Mouse (Mus musculus) cerebellum, adult 8-10 months (tissue): Measurements from ENCODE around the gene Rtl1.

ENCODE experiments used
- DNase-seq: peaks from one replicate; pipeline ENCODE4 v3.0.0; 2022

Rtl1 gene

DNA sequence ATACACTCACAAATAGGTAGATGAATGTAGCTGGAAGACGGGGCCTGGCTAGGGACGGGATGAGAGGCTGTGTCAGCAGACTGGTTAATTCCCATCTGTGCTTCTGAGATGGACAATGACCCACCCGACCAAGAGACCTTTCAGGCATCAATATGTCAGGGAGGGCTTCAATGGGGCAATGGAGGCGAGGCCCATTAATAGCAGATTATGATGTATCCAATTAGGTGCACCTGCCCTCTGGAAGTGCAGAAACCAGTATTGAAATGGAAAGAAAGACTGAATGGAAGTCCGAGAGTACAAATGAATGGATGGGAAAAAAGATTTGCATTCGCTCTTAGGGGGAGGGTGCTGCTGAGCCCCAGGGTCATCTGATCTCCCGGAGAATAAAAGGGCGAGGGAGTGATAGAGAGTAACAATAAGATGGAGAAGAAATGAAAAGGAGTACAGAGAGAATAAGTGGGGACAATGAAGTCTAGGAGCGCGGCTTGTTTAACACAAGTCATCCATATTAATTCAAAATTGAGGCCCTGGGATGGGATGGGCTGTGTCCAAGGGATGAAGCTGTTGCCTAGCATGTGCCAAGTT lies 39.9 kb downstream of the Rtl1 start:
- no peak for DNase-seq

DNA sequence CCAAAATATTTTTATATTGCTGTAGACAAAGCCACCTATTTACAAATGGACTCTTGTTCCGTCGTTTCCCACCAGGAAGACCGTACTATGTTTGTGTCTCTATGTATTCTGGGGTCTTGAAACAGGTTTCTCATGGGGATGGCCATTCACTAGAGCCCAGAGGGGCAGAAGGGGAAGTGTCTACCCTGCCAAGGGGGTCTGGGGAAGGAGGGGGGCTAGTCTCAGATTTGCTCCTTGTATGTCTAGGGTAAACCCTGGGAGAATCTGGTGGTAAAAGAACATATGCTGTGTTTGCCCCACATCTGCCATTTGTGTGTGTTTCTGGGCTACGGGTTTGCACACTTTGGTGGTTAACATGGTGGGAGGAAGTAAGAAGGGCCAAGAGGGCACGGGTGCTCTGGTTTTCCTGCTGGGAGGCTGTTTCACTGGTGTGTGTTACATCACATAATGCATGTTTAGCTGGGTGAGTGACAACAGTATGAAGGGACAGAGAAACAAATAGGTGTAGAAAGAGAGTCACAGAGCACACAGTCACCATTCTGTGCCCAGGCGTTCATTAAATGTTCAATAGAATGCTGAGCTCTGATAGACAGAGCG lies 41.1 kb downstream of the Rtl1 start:
- DNase-seq, result no peak

DNA sequence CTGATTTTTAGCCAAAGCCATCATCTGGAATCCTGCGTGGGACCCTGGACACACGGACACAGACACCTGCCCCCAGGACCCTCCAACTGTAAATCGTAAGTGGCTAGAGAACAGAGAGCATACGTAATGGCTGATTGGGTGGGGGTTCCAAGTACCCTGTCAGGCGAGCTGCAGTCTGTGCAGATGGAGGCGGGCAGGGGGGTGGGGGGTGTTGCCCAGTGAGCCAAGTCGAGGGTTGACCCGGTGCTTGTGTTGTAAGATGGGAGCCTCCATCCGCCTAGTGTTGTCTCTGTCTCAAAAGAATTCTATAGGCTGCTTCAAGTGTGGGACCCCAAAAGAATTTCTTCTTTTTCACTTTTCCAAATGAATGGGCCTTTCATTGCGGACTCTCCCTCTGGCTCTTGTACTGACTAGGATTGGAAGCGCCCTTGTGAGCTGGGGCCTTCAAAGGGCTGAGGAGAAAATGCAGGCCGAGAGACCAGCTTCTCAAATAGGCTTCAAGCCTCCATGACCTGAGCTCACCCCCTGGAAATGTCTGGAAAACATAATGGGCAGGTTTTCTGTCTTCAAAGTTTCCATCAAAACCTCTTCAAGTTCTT lies 41.8 kb downstream of the Rtl1 start:
- DNase-seq, result no peak

DNA sequence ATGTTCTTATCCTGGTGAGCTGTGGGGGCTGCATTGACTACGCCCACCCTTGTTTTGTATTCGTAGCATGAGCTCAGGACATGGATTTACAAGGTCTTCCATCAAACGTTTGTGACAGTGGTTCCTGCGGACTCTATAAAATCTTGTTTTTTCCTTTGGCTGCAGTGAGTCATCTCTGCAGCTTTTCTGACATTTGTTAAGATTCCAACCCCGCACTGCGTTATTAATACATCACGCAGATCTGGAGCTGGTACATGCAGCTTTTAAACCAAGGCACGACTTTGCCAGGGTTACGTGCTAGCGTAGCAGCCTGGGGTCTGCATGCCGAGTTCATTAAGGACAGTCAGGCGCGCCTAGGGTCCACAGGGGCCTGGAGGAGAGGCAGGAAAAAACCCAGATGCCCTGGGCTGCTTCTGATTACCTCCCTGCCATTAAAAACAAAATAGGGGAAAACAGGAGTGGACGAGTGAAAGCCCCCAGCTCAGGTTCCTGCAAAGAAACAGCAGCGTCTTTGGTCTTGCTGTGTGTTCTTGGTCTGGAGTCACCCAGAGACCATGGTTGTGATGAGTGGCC lies 44.2 kb downstream of the Rtl1 start:
- DNase-seq, result no peak

DNA sequence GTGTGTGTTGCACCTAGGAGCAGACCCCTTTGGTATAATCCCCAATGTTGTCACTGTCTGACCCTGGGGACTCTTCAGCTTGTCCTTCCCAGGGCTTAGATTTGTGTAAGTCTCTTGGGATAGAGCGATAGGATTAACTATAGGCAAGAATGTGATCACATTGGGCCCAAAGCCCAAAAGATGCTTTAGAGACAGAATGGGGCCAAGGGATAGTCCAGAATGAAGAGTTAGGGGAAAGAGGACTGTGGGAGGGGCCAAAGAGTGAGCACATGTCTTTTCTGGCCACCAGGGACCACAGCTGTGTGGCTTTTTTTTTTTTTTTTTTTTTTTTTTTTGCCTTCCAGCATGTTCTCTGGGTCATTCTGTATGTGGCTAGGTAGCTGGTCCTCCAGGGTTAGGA lies 46.6 kb downstream of the Rtl1 start:
- no peak for DNase-seq

DNA sequence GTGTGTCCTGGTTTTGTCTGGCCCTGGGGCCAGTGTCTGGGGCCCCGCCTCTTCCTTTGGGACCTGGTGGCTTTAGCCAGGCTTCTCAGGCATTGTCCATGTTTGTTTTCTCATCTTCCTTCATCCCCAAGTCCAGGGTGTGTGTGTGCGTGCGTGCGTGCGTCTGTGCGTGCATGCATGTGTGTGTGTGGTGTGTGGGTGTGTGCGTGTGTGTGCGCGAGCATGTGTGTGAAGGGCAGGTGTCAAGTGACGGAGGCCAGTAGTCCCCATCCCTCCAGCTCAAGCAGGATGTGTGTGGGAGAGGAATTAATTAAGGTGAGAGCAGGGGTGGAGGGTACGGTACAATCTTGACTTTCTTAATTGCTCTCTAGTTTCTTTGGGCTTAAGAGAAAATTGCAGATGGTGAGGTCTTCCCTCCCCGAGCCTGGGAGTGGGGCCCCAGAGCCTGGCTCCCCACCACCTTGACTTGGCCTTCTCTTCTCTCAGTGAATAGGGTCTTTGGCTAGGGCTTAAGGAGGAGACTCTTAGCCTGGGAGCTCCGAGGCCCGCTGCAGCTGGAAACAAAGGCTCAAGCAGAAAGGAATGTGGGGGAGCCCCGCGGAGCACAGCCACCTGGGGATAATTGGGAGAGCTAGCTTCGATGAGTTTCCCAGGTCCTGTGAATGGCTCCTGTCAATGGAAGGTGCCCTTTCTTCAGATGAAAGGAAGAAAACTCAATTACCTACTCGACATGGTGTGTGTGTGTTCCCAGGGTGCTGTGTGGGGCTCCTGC lies 47.2 kb downstream of the Rtl1 start:
- no peak for DNase-seq

DNA sequence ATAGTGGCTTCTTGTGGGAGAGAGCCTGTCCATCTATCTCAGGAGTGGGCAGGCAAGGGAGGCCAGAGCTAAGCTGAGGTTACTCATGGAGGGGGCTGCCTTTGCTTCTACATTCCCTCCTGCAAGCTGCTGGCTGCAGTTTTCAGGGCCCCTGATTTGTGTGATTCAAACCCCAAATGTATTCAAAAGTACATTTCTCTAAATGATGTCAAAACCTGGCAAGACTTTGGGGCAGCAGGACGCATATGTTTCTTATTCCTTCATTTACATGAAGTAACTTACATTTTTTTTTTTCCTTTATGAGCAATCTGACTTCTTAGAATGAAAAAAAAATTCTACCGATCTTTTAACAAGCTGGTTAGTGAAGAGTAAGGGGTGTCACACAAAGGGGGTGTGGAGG lies 48.4 kb downstream of the Rtl1 start:
- no peak for DNase-seq

DNA sequence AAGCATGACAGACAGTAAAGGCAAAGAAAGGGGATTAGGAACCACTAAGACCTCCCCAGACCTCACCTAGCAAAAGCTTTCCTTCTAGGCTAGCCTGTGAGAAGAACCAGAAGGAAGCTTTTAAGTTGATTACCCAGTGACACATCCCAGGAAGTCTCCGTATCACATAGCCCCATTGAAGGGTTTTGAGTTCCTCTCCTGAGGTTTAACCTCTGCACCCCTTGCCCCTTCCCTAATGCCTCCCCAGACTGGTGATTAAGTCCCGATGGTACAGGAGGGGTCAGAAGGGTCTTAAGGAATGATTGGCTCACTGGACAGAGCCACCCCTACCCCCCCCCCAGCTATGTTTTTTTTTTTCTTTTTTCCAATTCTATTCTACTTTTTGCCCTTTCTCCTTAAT lies 53.0 kb downstream of the Rtl1 start:
- DNase-seq, result no peak

DNA sequence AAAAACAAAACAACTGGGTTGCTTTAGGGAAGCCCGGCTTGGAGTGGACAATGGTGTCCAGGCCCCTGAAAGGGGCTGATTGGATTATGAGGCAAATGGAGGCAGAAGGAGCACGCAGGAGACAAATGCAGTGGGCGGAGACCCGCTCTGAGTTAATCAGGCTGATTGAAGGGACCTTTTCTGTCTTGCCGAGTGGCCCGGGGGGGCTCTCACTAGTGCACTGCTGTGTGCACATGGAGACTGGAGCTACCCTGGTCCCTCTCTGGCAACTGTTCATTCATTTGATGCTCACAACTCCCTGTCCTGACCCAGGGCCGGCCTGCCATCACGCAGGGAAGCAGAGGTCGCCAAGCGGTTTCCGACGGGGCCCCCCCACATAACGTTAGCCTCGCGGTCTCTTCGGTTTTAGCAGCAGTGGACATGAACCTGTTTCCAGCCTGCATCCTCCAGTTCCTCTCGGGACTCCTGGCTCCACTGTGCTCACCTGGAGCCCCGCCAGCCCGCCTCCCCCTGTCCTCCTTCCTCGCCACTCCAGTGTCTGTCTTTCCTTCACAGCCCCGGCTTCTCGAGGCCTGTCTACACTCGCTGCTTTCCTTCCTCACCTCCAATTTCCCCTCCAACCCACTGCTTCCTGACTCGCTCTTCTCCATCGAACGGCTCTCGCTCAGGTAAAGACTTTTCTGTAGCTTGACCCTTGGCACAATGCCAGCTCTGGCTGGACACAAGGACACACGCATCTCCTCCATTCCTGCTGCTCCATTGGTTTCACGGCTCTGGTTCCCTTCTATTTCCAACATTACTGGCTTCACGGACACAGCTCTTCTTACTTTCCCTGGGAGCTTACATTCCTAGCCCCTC lies 54.0 kb downstream of the Rtl1 start:
- DNase-seq, result peak; percentile 16

DNA sequence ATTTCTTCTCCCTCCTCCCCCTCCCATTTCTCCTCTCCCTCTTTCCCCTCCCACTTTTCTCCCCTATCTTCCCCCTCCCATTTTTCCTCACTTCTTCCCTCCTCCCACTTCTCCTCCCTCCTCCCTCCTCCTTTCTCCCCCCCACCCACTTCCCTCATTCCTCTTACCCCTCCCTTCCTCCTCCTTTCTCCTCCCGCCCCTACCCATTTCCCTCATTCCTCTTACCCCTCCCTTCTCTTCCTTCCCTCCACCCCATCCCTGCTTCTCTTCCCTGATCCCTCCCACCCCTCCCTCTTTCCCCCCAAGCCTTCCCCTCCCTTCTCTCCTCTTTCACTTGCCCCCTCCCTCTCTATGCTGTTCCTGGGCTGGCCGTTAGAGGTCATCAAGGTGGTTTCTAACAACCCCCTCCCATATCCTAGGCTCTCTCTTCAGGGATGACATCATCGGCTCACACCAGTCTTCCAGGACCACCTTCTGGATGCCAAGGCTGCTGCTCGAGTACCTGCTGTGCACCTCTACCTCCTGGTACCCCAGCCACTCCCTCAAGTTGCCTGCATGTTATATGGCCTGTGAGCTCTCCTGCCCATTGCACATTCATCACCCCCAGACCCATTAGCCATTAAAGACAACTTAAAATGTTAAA lies 56.7 kb downstream of the Rtl1 start:
- DNase-seq, result no peak

DNA sequence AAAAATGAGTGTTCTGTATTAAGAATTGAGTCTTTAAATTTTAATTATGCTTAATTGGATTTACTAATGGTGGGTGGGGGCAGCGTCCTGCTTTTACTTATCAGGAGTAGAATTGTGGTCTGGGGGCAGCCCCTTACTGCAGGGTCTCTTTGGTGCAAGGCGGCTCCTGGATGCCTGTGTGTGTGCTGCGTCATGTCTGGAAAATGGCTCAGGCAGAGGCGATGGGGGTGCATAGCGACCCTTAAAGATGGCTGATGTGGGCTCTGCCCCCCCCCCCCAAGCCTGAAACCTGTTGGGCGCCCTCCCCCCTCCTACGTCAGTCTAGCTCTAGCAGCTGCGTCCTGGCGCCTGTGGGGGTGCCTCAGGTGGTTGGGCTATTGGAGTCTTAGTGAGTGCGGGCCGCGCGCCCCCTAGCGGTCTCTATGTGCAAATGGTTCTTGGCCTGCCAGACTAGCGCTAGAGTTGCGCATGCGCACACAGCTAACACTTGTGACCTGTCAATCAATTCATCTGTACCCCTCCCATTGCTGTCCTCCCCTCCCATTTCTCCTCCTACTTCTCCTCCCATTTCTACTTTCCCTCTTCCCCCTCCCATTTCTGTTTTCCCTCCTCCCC lies 57.4 kb downstream of the Rtl1 start:
- peak; percentile 61 for DNase-seq

DNA sequence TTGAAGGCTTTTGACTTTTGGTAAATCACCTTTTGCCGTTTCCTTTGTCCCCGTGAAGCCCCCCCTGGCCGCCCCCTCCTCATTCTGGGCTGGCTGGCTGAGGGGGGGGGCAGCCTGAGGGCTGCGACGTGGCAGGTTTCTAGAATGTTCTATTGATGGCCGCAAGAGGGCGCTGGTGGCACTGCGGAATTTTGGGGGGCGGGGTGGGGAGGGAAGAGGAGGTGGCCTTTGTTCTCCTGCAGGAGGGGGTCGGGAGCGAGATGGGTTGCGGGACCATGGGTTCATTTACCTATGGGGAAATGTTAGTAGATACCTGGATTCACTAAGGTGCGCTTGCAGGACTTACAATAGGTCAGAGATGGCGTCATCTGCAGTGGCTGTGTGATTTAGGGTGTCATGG lies 58.1 kb downstream of the Rtl1 start:
- peak; percentile 58 for DNase-seq

DNA sequence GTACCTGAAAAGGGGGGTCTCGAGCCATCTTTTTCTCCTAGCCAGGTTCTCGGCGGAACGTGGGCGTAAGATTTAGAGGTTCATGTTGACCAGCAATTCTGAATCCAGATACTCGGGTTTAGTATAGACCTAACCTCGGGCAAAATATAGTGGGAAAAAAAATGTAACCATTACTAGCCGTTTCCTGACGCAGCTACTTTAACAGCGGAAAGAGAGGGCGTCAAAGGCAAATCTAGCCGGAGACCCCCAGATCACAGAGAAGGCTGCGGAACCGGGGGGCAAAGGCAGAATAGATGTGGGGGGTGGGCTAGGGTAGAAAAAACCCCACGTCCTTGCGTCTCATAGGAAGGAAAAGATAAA lies 58.6 kb downstream of the Rtl1 start:
- no peak for DNase-seq

DNA sequence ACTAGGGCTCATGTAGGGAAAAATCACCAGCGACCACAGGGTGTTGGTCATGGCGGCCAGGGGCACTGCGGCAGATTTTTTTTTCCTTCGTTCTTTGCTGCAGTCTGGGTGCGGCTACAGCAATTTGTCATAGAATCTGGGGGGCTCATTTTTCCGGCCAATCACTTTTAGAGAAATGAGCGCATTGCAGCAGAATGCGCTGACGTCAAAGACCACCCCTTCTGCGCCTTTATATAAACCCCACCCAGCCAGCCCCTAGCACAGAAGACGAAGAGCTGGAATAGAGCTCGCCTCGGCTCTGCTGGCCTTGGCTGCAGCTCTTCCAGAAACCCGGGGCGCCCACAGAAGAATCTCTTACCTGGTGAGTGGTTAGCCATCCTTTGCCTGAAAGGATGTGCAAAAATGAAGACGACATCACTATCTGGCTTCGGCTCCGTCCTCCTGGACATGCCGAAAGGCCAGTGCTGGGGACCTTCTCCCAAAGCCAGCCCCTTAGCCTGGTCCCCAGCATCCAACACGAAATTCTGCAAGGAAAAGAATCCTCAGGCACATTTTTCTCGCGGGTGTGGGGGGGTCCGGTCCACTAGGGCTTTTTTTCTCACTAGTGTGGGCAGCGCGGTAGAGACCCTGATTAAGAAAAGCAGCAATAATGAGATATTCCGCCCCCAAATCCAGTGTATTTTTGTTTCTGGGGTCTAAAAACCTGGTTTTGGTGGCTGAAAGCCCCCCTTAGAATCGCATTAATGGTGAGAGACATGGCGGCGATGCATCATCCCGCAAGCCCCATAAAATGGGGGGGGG lies 59.2 kb downstream of the Rtl1 start:
- DNase-seq, result peak; percentile 81

DNA sequence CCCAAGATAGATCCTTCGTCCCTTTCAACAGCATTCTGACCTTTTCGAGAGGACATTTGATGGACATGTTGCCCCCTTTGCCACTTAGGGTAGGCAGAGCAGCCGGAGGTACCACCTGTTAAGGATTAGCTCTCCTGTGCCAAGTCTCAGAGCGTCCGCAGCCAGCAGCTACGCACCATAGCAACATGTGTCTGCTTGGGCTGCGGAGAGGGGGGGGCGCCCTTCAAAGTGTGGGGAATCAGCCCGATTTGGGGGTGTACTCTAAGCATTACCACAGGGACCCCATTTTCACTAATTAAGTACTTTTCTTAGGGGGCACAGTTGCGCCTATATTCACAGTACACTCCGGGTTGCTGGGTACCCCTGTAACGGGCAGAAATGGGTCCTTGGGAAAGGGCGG lies 60.2 kb downstream of the Rtl1 start:
- peak; percentile 41 for DNase-seq
